Mouse (Mus musculus): Measurements from ENCODE around the gene Dnaja2.

Gene Dnaja2

DNA sequence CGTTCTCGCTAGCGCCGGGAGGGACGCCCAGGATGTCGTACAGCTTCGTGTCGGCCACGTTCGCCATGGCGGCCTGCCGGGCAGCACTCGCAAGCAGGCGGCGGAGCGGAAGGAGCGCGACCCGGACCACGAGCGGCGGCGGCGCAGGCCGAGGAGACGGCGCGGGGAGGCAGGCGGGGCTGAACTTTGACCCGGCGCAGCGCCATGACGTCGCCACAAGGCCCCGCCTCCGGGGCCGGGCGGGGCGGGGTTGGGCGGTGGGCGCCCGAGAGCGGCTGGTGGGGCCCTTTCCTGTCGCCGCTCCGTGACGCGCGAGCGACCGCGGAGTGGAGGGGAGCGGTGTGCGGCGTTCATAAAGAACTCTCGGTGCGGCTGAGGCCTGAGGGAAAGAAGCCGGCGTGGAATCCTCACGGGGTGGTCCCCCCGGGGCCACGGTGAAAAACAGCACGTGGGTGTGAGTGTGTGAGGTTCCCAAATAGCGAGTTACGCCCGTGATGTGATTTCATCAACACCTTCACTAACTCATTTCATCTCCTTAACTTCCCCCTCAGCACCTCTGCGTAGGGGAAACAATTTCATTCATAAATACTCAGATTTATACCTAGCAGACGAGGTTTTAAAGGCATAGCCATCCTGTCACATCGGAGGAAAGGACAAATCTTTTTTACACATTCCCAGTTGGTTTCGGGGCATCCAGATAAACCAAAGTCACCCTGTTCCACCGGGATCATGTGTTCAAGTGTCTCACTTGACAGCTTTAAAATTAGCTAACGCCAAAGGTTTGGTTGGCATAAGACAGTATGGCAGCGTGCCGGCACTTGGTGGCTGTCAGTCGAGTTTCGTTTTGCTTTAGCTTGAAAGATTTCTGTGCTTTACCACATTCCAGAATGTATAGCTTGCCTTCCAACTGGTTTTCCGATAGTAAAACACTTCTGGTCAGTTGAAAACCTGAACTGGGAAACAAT, at the start of gene Dnaja2:
Gene Dnaja2, minus strand, starts transcription at position 164 of the 965 bp plus-strand sequence.
- in situ Hi-C loops (cut with MboI, MseI): no loop called here

DNA sequence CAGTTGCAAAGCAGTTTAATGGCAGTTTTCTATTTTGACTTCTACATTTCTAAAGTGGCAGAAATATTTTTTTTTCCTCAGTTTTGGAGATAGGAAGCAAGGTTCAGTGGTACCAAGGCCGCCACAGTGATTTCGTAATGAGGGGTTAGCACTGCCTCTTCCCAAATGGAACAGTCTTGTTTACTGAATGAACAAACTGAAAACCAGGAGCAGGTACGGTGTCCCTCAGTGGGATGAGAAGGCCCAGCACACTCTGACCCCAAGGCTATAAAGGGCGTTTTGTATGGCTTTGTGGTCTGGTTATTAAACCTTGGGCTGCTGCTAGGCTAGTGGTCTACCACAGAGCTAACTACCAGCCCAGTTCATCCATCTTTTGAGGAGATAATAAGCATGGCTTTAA, 49.1 kb upstream of the Dnaja2 start:
- in situ Hi-C loops (cut with MboI, MseI): loop anchor here (5.0 kb wide), 1 partner anchor 63 kb away; no protein-coding TSS in a partner anchor

DNA sequence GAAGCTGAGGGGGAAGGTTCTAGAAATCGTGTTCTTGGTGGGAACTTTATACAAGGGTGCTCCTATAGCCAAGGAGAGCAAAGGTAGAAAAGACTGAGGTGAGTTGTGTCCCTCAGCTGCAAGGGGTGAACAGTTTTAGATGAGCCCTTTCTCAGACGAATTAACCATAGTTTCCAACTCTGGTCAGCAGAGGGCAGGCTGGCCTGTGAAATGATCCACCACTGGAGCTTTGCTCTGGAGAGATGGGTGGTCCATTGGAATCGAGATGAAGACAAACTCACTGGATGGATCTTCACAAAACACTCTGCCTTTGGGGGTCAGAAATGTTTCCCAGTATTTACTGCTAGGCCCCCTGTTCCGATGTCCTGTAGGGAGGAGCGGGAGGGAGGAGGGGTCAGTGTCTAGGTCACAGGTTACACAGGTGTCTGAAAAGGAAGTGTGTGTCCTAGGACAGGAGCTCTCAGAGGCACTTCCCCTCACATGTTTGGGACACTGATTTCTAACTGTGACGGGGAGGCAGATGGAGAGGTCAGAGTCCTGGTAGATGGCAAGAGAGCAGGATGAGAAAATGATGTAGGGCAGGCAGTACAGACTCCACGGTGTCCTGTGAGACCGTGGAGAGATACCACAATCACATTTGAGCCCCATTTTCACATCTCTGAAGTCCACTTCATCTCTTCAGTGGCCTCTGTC, 48.2 kb upstream of the Dnaja2 start:
- in situ Hi-C loops (cut with MboI, MseI): loop anchor here (5.0 kb wide), 1 partner anchor 64 kb away; no protein-coding TSS in a partner anchor

DNA sequence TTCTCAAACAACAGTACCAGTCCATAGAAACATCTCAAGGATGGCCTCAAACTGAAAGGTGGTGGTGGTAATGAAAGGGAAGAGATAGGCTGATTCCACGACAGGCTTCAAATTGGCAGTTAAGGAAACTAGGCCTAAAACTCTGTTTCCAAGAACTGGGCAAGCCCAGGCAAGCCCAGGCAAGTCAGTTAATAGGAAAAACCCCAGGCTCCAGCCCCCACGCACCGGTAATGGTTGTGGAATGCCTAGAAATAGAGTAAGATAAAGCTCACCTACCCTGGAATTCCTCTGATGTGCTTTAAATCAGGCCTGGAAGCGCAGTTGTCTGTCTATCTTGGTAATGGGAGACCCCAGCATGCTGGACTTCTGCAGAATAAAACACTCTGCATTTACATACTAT, 47.6 kb upstream of the Dnaja2 start:
- in situ Hi-C loops (cut with MboI, MseI): loop anchor here (5.0 kb wide), 1 partner anchor 65 kb away; no protein-coding TSS in a partner anchor

DNA sequence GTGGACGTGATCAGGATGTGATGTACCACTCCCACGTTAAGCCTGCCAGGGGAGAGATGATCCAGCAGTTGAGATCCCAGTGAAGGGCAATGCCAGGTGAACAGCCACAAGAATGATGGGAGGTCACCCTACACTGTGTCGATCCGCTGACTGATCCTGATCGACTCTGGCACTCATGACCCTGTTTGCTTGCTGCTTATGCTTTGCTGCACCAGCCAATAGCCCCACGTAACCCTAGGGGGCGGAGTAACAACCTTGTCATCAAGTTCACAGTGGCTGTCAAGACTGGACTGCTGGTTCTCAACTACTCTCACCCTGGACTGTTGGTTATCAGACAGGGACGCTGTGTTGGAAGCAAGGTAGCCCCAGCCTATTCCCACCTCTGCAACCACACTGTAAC, 46.6 kb upstream of the Dnaja2 start:
- in situ Hi-C loops (cut with MboI, MseI): loop anchor here (5.0 kb wide), 1 partner anchor 66 kb away; no protein-coding TSS in a partner anchor

DNA sequence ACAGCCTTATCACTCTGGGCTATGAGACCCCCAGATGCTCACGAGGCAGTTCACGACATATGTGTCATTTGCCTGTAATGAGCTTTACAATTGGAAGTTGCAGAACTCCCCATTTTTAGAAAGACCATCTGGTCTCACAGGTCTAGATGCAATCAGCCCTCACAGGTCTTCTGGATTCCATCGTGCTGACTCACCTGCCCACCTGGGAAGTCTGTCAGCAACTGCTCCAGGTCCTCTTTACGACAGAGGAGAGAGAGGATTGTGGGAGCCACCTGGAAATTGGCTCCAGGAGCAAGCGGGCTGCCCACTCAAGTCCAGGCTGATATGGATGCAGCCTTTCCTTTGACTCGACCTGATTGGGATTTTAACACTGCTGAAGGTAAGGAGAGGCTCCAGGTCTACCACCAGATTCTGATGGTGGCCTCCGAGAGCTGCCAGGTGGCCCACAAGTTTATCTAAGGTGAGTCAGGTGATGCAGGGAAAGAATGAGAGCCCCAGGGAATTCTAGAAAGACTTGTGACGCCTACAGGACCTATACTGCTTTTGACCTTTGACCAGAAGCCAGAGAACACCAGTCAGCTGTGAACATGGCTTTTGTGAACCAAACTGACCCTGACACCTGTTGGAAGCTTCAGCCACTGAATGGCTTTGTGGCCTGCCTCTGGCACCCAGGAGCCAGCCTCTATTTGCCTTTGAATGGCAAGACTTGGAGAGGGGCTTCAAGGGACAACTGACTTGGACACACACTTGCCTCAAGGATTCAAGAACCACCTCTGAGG, 42.5 kb upstream of the Dnaja2 start:
- in situ Hi-C loops (cut with MboI, MseI): no loop called here

DNA sequence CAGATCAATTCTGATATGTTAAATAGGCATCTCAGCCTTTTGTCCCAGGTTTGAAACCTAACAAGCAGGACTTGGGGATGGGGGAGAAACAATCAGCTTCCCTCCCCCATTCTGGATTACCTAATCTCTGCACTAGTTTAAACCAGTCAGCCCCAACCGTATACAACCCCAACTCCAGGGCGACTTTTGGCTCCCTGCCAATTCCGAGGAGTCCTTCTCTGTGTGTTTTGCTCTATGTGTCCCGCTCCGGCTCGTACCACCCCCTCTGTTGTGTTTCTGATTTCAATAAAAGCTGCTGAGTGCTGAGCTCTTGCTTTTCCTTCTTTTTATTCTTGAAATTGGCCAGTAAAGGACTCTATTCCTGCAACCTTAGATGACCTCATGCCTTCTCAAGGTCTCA, 40.2 kb upstream of the Dnaja2 start:
- in situ Hi-C loops (cut with MboI, MseI): no loop called here

DNA sequence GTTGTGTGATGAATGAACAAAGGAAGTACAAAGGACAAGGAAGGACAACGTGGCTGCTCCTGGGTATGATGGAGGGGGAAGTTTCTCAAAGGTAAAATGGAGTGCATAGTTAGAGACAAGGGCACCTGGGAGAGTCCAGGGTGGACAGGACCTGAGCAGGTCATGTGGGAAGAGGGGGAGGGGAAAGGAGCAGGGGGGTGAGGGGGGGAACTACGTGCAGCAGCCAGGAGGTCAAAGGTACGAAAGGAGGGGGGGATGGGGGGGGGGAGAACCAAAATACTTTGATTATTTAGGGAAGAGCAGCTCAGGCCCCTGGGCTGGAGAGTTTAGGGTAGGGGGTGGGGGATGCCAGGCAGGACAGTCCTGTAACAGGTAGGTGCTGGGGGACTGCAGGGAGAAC, 39.8 kb upstream of the Dnaja2 start:
- in situ Hi-C loops (cut with MboI, MseI): no loop called here

DNA sequence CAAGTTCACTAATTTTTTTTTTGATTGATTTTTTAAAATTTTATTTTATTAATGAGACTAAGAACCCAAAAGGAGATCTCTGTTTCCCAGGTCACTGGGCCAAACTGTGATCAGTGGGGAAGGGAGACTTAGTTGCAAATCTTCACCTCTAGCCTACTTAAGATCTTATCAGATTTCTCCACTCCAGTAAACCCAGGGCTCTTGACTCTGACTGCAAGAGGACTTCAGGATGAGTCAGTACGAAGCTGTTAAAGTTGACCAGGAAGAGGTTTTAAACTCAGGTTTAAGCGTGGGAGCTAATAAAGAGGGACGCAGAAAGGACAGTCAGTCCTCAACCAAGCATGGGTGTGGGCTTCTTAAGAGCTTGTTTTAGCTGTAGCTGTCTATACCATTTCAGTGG, 38.2 kb upstream of the Dnaja2 start:
- in situ Hi-C loops (cut with MboI, MseI): no loop called here

DNA sequence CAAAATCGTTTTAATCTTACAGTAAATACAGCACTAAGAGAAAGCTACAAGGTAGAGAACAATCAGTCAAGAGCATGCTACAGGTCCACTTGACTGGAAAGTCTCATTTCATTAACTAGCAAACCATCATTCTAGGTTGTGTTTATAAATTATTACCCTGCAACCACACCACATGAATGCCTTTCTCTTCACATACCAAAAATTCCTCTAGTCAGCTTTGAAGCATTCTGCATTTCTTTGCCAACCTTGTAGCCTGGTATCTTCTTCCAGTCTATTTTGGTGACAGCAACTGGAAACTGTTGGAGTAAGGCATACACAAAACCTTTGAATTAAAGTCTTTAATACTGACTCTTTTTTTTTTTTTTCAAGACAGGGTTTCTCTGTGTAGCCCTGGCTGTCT, 36.4 kb upstream of the Dnaja2 start:
- in situ Hi-C loops (cut with MboI, MseI): no loop called here

DNA sequence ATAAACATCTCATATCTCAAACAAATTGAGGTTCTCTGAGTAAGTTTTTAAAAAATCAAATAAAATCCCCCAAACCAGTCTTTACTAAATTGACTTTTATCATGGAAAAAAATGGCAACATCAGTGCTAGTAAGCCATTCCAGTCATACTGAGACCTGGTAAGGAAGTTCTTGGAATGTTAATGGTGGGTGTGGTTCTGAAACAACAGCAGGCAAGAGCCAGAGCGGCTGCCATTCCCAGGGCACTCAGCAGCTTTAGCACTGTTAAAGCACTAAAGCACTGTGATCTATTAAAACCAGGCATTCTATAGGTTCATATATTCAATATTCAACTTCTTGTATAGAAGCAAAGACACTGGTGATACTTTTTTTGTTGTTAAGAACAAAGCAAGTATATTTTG, 35.1 kb upstream of the Dnaja2 start:
- in situ Hi-C loops (cut with MboI, MseI): no loop called here

DNA sequence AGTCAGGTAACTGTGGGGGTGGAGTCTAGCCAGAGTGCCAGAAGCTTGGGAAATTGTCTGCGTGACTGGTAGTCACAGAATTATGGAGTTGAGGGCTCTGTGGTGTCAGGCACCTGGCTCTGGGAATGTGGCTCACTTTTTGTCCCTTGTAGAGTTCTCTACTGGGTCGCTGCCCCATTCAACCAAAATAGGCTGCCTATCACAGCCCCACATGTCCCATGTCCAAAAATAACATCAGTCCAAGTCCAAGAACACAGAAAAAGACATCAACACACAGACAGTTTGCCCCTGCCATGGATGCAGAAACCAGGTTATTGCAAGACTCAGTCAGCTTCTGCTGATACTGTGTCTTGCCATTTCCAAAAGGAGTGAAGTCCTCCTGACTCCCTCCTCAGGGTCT, 33.5 kb upstream of the Dnaja2 start:
- in situ Hi-C loops (cut with MboI, MseI): no loop called here

DNA sequence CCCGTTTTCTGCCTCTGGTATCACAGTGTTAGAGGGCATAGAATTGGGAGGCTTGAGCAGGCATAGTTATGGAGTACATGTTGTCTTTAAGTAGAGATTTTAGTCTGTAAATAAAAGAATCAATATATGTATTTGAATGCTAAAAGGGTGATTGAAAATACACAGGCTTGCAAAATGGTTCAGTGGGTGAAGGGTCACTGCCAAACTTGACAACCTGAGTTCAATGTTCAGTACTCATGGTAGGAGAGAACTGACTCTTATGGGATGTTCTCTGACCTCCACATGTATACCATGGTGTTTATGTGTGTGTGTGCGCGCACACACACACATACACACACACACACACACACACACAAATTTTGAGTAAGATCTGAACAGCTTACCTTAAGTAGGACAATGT, 22.5 kb upstream of the Dnaja2 start:
- in situ Hi-C loops (cut with MboI, MseI): no loop called here

DNA sequence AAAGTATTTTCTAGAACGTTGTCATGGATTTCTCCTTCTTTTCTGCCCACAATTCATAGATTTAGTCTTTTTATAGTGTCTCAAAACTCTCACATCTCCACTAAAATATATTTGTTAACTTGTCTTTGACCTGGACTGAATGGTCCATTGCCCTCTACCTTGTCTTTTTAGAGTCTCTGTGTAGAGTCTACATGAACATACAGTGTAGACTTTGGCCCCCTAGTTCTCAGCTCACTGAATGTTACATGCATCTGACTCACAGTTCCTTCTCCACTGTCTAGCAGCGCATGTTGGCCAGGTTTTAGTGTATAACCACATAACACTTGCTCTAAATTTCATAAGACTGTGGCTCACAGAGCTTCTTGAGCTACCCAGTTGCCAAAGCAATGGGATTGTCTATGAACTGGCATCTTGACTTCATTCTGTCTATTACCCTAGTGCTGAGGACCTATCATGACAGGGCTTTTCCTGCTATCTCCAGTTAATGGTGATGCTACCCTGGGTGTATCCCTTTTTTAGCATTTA, 18.9 kb upstream of the Dnaja2 start:
- in situ Hi-C loops (cut with MboI, MseI): no loop called here

DNA sequence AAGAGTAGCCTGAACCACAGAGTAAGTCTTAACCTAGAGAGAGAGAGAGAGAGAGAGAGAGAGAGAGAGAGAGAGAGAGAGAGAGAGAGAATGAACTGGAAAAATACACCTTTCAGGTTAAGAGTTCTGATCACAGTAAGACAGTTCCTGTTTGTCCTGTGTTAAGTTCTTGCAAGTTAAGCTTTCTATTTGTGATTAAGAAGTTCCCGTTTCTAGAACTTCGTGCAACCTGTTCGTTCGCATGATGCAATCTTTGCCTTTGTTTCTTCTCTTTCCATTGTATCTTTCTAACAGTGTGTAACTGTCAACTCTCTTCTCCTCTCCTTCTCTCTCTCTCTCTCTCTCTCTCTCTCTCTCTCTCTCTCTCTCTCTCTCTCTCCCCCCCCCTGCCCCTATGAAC, 15.3 kb upstream of the Dnaja2 start:
- in situ Hi-C loops (cut with MboI, MseI): no loop called here

DNA sequence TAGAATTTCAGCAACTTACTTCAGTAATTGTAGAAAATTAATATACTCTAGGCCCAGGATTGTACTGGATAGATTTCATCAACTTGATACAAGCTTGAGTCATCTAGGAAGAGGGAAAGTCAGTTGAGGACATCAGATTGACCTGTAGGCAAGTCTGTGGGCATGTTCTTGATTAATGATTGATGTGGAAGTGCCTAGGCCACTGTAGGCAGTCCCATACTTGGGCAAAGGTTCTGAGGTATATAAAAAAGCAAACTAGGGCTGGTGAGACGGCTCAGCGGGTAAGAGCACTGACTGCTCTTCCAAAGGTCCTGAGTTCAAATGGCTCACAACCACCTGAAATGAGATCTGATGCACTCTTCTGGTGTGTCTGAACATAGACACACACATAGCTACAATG, 12.7 kb upstream of the Dnaja2 start:
- in situ Hi-C loops (cut with MboI, MseI): no loop called here

DNA sequence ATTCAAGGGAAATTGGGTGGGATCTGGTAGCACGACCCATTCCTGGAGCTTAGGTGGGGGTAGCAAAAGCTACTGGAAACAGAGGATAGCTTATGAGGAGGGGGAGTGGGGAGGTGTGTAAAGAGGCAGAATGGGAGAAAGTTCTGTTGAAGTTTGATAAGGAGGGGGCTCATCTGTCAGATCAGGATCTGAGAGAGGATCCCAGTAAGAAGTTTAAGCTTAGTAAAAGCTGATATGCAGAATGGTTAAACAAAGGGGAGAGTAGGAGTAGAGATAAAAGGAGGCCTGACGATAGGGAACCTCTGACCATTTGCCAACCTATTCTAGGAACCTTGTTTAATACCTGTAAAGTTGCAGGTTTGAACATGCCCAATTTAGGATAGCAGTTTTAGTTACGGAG, 10.0 kb upstream of the Dnaja2 start:
- in situ Hi-C loops (cut with MboI, MseI): no loop called here

DNA sequence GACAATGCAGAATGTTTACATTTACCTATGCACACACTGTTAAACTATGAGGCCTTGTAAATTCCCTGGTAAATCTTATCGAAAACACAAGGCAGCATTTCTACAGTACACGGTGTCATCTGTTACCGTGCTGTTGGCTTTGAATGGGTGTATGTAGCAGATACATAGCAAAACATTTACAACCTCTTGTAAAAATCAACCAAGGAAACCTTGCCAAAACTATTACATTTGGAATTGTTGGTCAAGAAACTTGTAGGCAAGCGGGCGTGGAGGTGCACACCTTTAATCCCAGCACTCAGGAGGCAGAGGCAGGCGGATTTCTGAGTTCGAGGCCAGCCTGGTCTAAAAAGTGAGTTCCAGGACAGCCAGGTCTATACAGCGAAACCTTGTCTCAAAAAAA, 8.2 kb upstream of the Dnaja2 start:
- in situ Hi-C loops (cut with MboI, MseI): no loop called here

DNA sequence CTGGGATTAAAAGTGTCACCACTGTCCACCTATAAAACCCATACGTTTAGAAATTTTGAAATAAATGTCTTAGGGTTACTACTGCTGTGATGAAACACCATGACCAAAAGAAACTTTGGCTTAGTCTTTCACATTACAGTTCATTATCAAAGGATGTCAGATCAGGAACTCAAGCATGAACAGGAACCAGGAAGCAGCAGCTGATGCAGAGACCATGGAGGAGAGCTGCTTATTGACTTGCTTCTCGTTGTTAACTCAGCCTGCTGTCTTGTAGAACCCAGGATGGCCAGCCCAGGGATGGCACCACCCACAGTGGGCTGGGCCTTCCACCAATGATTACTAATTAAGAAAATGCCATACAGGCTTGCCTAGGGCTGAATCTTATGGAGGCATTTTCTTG, 4.8 kb upstream of the Dnaja2 start:
- in situ Hi-C loops (cut with MboI, MseI): no loop called here

DNA sequence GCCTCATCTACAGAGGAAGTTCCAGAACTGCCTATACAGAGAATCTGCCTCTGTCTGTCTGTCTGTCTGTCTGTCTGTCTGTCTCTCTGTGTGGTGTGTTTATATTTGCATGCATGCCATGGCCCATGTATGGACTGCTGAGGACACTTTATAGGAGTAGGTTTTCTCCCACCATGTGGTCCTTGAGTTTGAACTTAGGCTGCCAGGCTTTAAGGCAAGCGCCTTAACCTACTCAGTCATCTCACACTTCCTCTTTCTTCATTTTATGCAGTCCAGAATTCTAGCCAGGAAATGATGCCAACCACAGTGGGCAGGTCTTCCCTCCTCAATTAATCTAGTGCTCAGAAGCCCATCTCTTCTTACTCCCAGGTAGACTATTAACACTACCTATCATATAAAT, 4.1 kb upstream of the Dnaja2 start:
- in situ Hi-C loops (cut with MboI, MseI): no loop called here

DNA sequence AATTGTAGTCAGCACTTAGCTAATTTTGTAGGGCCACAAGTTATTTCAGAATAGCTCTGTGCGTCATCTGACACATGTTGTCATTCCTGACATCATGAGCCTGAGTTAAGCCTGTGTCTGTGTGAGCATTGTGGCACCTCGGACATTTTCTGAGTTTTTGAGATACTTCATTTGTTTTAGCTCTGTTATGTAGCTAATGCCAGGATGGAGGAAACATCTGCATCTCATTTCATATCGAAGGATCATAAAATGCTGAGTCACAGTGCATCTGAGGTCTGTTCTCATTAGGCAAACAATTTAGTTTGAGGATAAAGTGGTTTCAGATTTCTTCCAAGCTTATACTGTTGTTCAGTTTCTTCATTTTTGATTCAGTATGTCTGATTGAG, 2.5 kb upstream of the Dnaja2 start:
- in situ Hi-C loops (cut with MboI, MseI): no loop called here

All from regulatory T cell (primary cell).